Mouse (Mus musculus) limb, embryonic 10.5 days (tissue): ENCODE measurements around the gene Ccr9. TPM values are rescaled to one million over a fixed set of nuclear protein-coding genes. Genes with fewer than 3 reads are reported as not detected.
"Not testable (repeated sequence)": the region's sequence is repeated elsewhere in the genome, so short reads cannot be mapped to it uniquely, and the experiment has no call there.

Source experiments
- DNase-seq: peaks from one replicate; pipeline ENCODE4 v3.0.0-alpha.2; 2017; ENCODE audit warnings: low spot score
- H3K27ac ChIP-seq: fragments of 300-500 bp; sonication (generic); 2 replicates; pipeline ENCODE4 v1.5.1; 2016; ENCODE audit warnings: mild to moderate bottlenecking
- H3K27me3 ChIP-seq: fragments of 300-500 bp; sonication (generic); 2 replicates; pipeline ENCODE4 v1.6.1; 2016; ENCODE audit warnings: low read depth, mild to moderate bottlenecking; ENCODE audit not compliant: poor library complexity, severe bottlenecking
- H3K36me3 ChIP-seq: fragments of 300-500 bp; sonication (generic); 2 replicates; pipeline ENCODE4 v1.6.1; 2016; ENCODE audit warnings: mild to moderate bottlenecking, moderate library complexity
- H3K4me1 ChIP-seq: fragments of 300-500 bp; sonication (generic); 2 replicates; pipeline ENCODE4 v1.6.1; 2016
- H3K4me3 ChIP-seq: fragments of 300-500 bp; sonication (generic); 2 replicates; pipeline ENCODE4 v1.5.1; 2016; ENCODE audit warnings: mild to moderate bottlenecking, moderate library complexity
- H3K9me3 ChIP-seq: fragments of 300-500 bp; sonication (generic); replicated peaks from 2 replicates; pipeline ENCODE4 v1.6.1; 2016; ENCODE audit warnings: mild to moderate bottlenecking
- WGBS: fragments of 180-500 bp; shearing (Covaris S2); methylation state at CpG from one replicate; pipeline ENCODE4 v1.1.7; 2016; 5-methylcytosine and 5-hydroxymethylcytosine counted together
- polyA plus RNA-seq: library from polyadenylated mRNA; unstranded; fragments of >200 nt; fragmentation: Nextera tagmentation; extraction: Ambion mirVana; gene quantifications from 2 replicates; pipeline ENCODE4 v1.2.1, GENCODE M21; 2016

Ccr9 gene
- polyA plus RNA-seq, 1 experiment from 2014 or later = 0.10 TPM

DNA sequence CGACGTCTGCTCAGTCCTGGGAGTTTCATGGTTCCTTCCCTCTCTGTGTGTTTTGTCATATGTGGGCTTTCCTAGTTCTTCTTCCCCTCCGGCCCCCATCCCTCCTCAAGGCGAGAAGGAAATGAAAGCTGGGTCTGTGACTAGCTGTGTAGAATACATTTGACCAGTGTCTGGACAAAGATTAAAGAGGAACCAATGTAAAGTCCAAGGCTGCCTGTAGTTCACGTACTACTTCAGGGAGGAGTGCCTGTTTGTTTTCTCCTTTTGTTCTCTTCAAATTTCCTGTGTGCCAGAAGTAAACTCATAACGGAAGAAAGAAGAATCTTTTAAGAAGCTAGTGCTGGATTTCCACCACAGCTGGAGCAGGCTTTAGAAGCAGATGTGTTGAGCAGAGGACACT is 91.3 kb downstream of the Ccr9 start:
- 60% methylated on average over 6 of the region's 6 CpGs for WGBS
- DNase-seq = no peak
- H3K9me3 ChIP-seq = no peaks in the 10 kb centered on the region

GRCm38 (mm10) chr9:123773299-123773698 is 95.1 kb downstream of the Ccr9 start:
- not testable (repeated sequence) for H3K36me3 ChIP-seq, H3K9me3 ChIP-seq, H3K4me1 ChIP-seq, H3K27ac ChIP-seq, H3K4me3 ChIP-seq, DNase-seq, H3K27me3 ChIP-seq
- 38% methylated on average over 2 of the region's 2 CpGs for WGBS

More for the DNA sequence above, 91.3 kb downstream of the Ccr9 start:
- H3K27me3 ChIP-seq = no peaks in the 10 kb centered on the region
- no peaks in the 10 kb centered on the region for H3K36me3 ChIP-seq
- H3K4me1 ChIP-seq = no peaks in the 10 kb centered on the region
- no peak overlapping the region for H3K27ac ChIP-seq
- H3K4me3 ChIP-seq = no peak overlapping the region

DNA sequence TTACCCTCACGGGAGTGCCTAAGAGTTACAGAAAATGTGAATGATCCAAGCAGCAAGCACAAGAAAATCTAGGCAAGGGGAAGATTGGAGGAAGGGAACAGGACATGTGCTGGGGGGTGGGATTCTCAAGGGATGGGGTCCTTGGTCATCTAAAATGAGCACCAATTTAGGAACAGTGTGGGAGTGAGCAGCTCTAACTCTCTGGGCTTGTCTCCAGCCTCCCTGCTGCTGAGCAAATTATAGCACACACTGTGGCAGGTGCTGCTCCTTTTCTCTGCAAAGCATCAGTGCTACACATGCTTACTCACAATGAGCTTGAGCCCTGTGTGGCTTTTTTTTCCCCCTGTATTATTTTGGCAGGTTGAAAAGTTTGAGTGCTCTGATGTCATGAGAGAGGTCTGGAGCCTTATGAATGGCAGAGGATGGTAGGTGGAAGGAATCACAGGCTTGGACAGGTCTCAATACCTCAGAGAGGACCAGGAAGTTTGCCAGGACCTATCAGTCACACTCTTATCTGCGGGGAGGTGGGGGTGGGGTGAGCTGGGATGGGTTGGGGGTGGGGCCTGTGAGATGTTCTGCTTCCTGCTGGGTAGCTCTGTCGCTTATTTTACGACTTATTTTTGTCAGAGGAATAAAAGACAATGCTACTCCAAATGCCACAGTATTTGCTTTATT is 110.8 kb downstream of the Ccr9 start:
- WGBS = 78% methylated on average over 4 of the region's 4 CpGs
- H3K27me3 ChIP-seq = no peaks in the 10 kb centered on the region
- no peak overlapping the region for H3K27ac ChIP-seq
- DNase-seq = no peak
- H3K9me3 ChIP-seq = no peaks in the 10 kb centered on the region
- peaks cover 45% of the 10 kb centered on the region for H3K36me3 ChIP-seq
- H3K4me1 ChIP-seq = no peaks in the 10 kb centered on the region
- no peak overlapping the region for H3K4me3 ChIP-seq

DNA sequence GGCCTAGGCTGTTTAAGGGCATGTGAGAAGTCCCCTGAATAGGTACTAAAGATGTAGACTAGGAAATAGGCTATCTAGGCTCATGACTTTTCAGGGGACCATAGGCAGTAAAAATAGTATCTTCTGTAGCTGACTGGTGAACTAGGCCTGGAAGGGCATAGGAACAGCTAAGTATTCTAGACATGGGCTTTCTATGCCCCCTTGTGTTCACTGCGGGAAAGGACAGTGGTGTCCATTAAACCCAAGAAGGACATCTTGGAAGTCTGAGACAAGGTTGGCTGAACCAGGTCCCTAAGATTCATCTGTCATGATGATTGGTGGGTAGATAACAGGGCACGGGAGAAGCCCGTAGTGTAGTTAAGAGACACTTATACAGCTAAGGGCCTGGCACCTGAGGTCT is 117.9 kb downstream of the Ccr9 start:
- 72% methylated on average over 3 of the region's 3 CpGs for WGBS
- H3K4me1 ChIP-seq = no peaks in the 10 kb centered on the region

DNA sequence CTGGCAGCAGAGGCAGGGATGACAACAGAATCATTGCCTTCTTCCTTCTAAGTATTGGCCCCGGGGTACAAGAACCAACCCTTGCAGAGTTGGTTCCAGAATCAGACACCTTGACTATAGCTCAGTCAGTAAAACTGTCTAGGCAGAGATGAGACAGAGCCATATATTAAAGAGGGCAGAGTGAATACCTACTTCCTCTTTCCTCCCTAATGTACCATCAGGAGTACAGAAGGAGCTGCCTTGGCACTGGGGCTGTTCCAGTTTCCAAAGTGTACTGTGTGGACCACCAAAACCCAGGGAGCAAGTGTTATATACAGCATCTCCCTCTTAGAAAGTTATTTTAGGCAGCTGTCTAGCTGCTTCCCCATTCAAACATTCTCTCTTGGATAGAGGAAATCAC is 123.3 kb downstream of the Ccr9 start:
- no peak overlapping the region for H3K4me3 ChIP-seq
- no peak overlapping the region for H3K27ac ChIP-seq
- no peaks in the 10 kb centered on the region for H3K4me1 ChIP-seq
- WGBS = 92% methylated on average over 1 of the region's 1 CpGs
- H3K9me3 ChIP-seq = no peaks in the 10 kb centered on the region
- H3K27me3 ChIP-seq = no peaks in the 10 kb centered on the region
- H3K36me3 ChIP-seq = peaks cover 14% of the 10 kb centered on the region
- no peak for DNase-seq

More for the DNA sequence above, 117.9 kb downstream of the Ccr9 start:
- Histone ChIP-seq H3K9me3 (no peaks in the 10 kb centered on the region), H3K27ac (no peak overlapping the region), H3K4me3 (no peak overlapping the region), H3K27me3 (no peaks in the 10 kb centered on the region), H3K36me3 (peaks cover 47% of the 10 kb centered on the region)
- peak; percentile 35 for DNase-seq

DNA sequence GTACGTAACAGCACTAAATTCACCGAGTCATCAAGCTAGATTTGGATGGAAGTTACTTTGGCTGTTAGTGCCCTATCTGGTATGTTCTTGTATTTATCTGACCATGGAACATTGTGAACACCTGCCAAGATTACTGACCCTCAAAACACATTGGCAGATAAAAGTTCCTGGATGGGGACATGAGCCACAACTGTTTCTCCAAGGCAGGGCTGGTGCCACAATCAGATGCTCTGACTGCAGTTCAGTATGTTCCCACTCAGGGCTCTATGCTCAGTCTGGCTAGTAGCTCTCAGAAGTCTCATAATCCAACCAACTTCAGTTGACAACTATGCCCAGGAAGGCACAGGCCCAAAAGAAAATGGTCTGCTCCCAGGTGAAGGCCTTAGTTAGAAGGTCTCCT is 124.2 kb downstream of the Ccr9 start:
- WGBS = 94% methylated on average over 2 of the region's 2 CpGs
- DNase-seq = no peak
- no peaks in the 10 kb centered on the region for H3K4me1 ChIP-seq
- H3K36me3 ChIP-seq = peaks cover 12% of the 10 kb centered on the region
- no peaks in the 10 kb centered on the region for H3K9me3 ChIP-seq
- no peak overlapping the region for H3K4me3 ChIP-seq
- H3K27ac ChIP-seq = no peak overlapping the region
- H3K27me3 ChIP-seq = no peaks in the 10 kb centered on the region

- Histone ChIP-seq H3K27me3 (no peaks in the 10 kb centered on the region), H3K9me3 (no peaks in the 10 kb centered on the region), H3K36me3 (peaks cover 10% of the 10 kb centered on the region), H3K4me1 (no peaks in the 10 kb centered on the region), H3K4me3 (no peak overlapping the region), H3K27ac (no peak overlapping the region)
- DNase-seq = no peak
These were observed 124.7 kb downstream of the Ccr9 start for GRCm38 (mm10) chr9:123802896-123803295.

GRCm38 (mm10) chr9:123805241-123805640 is 127.0 kb downstream of the Ccr9 start:
- Histone ChIP-seq H3K4me1 (no peaks in the 10 kb centered on the region), H3K9me3 (no peaks in the 10 kb centered on the region), H3K27ac (no peak overlapping the region), H3K27me3 (no peaks in the 10 kb centered on the region), H3K4me3 (no peak overlapping the region), H3K36me3 (peaks cover 15% of the 10 kb centered on the region)
- 95% methylated on average over 2 of the region's 2 CpGs for WGBS
- DNase-seq = no peak

DNA sequence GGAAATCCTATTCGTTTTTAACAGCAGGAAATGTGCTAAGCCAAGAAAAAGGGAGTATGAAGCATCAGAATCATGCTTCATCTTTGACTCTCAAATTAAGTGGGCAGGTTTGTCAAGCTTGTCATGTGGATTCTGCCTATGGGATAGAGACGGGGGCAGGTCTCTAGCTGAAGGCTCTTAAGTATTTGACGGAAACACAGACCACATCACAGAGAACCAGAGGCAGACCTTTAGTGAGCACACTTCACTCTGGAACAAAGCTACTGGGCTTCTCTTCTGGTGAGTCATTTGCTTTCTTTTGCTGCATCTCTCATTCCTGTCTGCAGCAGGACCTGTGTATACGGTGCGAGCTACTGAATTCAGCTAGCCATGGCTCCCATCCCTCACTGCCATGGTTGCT is 128.0 kb downstream of the Ccr9 start, which contains the start of gene Cxcr6:
Gene Cxcr6 (plus strand): TSS at position 209 of the 400 bp plus-strand sequence.
- Histone ChIP-seq H3K27me3 (no peaks in the 10 kb centered on the region), H3K9me3 (no peaks in the 10 kb centered on the region), H3K4me3 (no peak within 1 kb of the TSS), H3K4me1 (no peaks in the 10 kb centered on the region), H3K27ac (no peak within 1 kb of the TSS), H3K36me3 (peaks cover 14% of the 10 kb centered on the region)
- no peak for DNase-seq
- WGBS = 88% methylated on average over 5 of the region's 5 CpGs

- Histone ChIP-seq H3K9me3 (no peaks in the 10 kb centered on the region), H3K4me1 (no peaks in the 10 kb centered on the region), H3K27me3 (no peaks in the 10 kb centered on the region), H3K36me3 (peaks cover 21% of the 10 kb centered on the region), H3K4me3 (no peak overlapping the region), H3K27ac (no peak overlapping the region)
- 77% methylated on average over 7 of the region's 7 CpGs for WGBS
- DNase-seq = no peak
These were observed 130.3 kb downstream of the Ccr9 start for GRCm38 (mm10) chr9:123808583-123808982.

DNA sequence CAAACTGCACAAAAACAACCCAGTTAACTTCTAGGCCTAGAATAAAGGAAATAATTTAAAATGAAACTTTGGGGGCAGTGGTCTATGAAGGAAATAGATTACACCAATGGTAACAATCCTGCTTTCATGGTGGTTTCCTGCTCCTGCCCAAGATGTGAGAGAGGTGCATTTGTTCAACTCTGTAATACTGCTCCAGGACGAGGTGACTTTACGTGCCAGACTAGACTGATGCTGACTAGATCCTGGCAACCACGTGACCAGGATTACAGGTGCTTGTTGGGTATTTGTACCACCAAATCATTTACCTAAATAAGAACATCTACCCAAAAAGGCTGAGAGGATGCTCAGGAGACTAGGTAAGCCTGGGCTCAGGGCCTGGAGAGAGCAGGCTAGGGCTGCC is 133.6 kb downstream of the Ccr9 start:
- WGBS = 92% methylated on average over 3 of the region's 3 CpGs
- no peak overlapping the region for H3K4me3 ChIP-seq
- H3K36me3 ChIP-seq = peaks cover 33% of the 10 kb centered on the region

GRCm38 (mm10) chr9:123814326-123814725 is 136.1 kb downstream of the Ccr9 start:
- WGBS = 92% methylated on average over 2 of the region's 2 CpGs
- Histone ChIP-seq H3K27me3 (no peaks in the 10 kb centered on the region), H3K36me3 (peaks cover 46% of the 10 kb centered on the region), H3K9me3 (no peaks in the 10 kb centered on the region), H3K27ac (no peak overlapping the region), H3K4me3 (no peak overlapping the region), H3K4me1 (peaks cover 5% of the 10 kb centered on the region; the same call in 1 of the 2 replicates)
- no peak for DNase-seq

More for the DNA sequence above, 133.6 kb downstream of the Ccr9 start:
- no peaks in the 10 kb centered on the region for H3K4me1 ChIP-seq
- no peaks in the 10 kb centered on the region for H3K27me3 ChIP-seq
- no peak for DNase-seq
- H3K27ac ChIP-seq = no peak overlapping the region
- H3K9me3 ChIP-seq = no peaks in the 10 kb centered on the region

DNA sequence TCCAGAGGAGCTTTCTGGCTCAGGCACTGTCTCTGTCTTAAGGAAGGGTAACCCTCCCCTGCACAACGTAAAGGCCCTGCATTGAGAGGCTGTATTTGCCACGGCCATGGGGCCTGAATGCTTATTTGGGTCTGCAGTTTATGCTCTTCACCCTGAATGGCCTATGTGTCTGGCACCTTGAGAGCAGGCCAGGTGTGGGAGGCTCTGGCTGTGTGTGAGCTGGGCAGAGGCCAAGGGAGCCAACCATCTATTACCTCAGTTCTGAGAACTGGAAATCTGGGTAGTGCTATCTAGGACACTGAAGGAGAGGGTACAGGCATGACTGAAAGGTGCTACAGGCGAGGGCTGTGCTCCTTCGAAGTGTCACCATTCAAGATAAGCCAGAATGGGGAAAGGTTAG is 136.6 kb downstream of the Ccr9 start:
- Histone ChIP-seq H3K36me3 (peaks cover 49% of the 10 kb centered on the region), H3K4me3 (no peak overlapping the region), H3K9me3 (no peaks in the 10 kb centered on the region), H3K27me3 (no peaks in the 10 kb centered on the region), H3K27ac (no peak overlapping the region), H3K4me1 (peaks cover 5% of the 10 kb centered on the region; the same call in 1 of the 2 replicates)
- 83% methylated on average over 4 of the region's 4 CpGs for WGBS
- no peak for DNase-seq

- no peak for DNase-seq
- H3K9me3 ChIP-seq = no peaks in the 10 kb centered on the region
- peaks cover 5% of the 10 kb centered on the region; the same call in 1 of the 2 replicates for H3K4me1 ChIP-seq
- H3K4me3 ChIP-seq = no peak overlapping the region
- H3K27me3 ChIP-seq = no peaks in the 10 kb centered on the region
- no peak overlapping the region for H3K27ac ChIP-seq
- H3K36me3 ChIP-seq = peaks cover 46% of the 10 kb centered on the region
- 93% methylated on average over 3 of the region's 3 CpGs for WGBS
These were observed 137.2 kb downstream of the Ccr9 start for GRCm38 (mm10) chr9:123815444-123815843.
